Mouse (Mus musculus) embryonic fibroblast, embryonic 13.5 days (primary cell): ENCODE data around the gene Blvrb.

ENCODE experiments used
- CTCF ChIP-seq: IDR thresholded peaks from 2 replicates; pipeline ENCODE4 v1.5.1; 2011; ENCODE audit warnings: mild to moderate bottlenecking, control low read depth, low read length, moderate library complexity, borderline replicate concordance; ENCODE audit not compliant: insufficient read depth
- POLR2A ChIP-seq: IDR thresholded peaks from 2 replicates; pipeline ENCODE4 v1.6.1; 2011; ENCODE audit warnings: low read depth, mild to moderate bottlenecking, control low read depth, low read length, moderate library complexity

DNA sequence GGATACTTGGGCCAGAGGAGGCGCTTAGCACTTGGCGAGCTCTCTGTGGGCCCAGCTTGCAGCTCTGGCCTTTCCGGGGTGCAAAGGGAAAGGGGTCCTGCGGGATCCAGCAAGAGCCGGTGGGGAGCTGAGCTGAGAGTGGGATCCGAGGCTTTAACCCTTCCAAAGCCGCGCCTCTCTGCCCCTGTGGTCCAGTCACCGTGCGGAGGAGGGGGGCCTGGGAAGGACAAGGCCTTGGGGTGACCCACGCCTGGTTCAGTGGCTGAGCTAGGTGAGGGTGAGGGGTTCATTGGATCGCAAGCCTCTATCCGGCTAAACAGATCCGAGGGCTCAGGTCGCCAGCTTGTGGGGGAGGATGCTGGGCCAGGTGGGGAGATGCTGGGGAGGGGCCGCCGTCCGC is 1.7 kb upstream of the Blvrb start:
- TF ChIP-seq CTCF (no peak), POLR2A (no peak)
